ENCODE assay signal across 15 mouse cellular contexts in genomic region chr6:37366991-37367390, GRCm38 (mm10).
"Had no signal": no experiment of that assay in that cellular context is flagged by ENCODE, and none has a peak within 500 bp of the region (broad histone marks: within the 10 kb centered on the region; RNA-seq: fewer than 3 reads in every experiment).

No protein-coding gene starts in this region.

- H3K4me3 ChIP-seq: neural tube, embryonic 15.5 days; stomach, embryonic 15.5 days had no signal

- H3K27ac ChIP-seq: neural tube, embryonic 15.5 days; stomach, embryonic 15.5 days; stomach, postnatal 0 days had no signal

- H3K4me1 ChIP-seq: neural tube, embryonic 15.5 days; stomach, embryonic 15.5 days had no signal

- H3K9me3 ChIP-seq: neural tube, embryonic 15.5 days; stomach, embryonic 15.5 days had no signal

- H3K9ac ChIP-seq: neural tube, embryonic 15.5 days; stomach, embryonic 15.5 days had no signal

- H3K27me3 ChIP-seq: neural tube, embryonic 15.5 days; stomach, embryonic 15.5 days had no signal

- H3K36me3 ChIP-seq: neural tube, embryonic 15.5 days had no signal

- DNase-seq: retina, postnatal 1 day; right cerebral cortex, adult 18-20 months; right cerebral cortex, postnatal 14 days; right cerebral cortex, postnatal 25 days; right cerebral cortex, postnatal 4 days; spleen, adult 18-20 months; thymus, adult 18-20 months; thymus, adult 2 months; thymus, postnatal 14 days; thymus, postnatal 25 days; thymus, postnatal 36 days; thymus, postnatal 4 days had no signal

- H3K4me2 ChIP-seq: neural tube, embryonic 15.5 days; stomach, embryonic 15.5 days had no signal
